Mouse (Mus musculus) retina, adult 2 months (tissue): ENCODE results near the gene Hmgcs1.
"Not testable (repeated sequence)": the region's sequence is repeated elsewhere in the genome, so short reads cannot be mapped to it uniquely, and the experiment has no call there.

Source experiments
- DNase-seq: peaks from one replicate; pipeline ENCODE4 v3.0.0-alpha.2; 2012; ENCODE audit warnings: low read depth, low spot score

Hmgcs1 gene

GRCm38 (mm10) chr13:119690039-119690728 is at the start of gene Hmgcs1:
Gene Hmgcs1, plus strand, starts transcription at chr13:119690379.
- peak; percentile 98 for DNase-seq

- peak; percentile 47 for DNase-seq
These were observed 49.7 kb upstream of the Hmgcs1 start for GRCm38 (mm10) chr13:119640504-119640903.

GRCm38 (mm10) chr13:119641145-119641544 is 49.0 kb upstream of the Hmgcs1 start:
- no peak for DNase-seq

GRCm38 (mm10) chr13:119644769-119645168 is 45.4 kb upstream of the Hmgcs1 start:
- DNase-seq: no peak

- no peak for DNase-seq
These were observed 43.7 kb upstream of the Hmgcs1 start for GRCm38 (mm10) chr13:119646511-119646910.

- no peak for DNase-seq
These were observed 41.1 kb upstream of the Hmgcs1 start for GRCm38 (mm10) chr13:119648891-119649698.

- DNase-seq: no peak
These were observed 40.5 kb upstream of the Hmgcs1 start for GRCm38 (mm10) chr13:119649699-119650046.

GRCm38 (mm10) chr13:119654734-119655133 is 35.4 kb upstream of the Hmgcs1 start:
- DNase-seq: no peak

GRCm38 (mm10) chr13:119656246-119656645 is 33.9 kb upstream of the Hmgcs1 start:
- no peak for DNase-seq

- no peak for DNase-seq
These were observed 33.2 kb upstream of the Hmgcs1 start for GRCm38 (mm10) chr13:119656846-119657416.

GRCm38 (mm10) chr13:119661420-119661819 is 28.8 kb upstream of the Hmgcs1 start:
- not testable (repeated sequence) for DNase-seq

GRCm38 (mm10) chr13:119678794-119679193 is 11.4 kb upstream of the Hmgcs1 start:
- no peak for DNase-seq

- DNase-seq: no peak
These were observed 10.5 kb upstream of the Hmgcs1 start for GRCm38 (mm10) chr13:119679721-119680120.

- no peak for DNase-seq
These were observed 9.0 kb upstream of the Hmgcs1 start for GRCm38 (mm10) chr13:119681161-119681560.

- DNase-seq: no peak
These were observed 5.6 kb upstream of the Hmgcs1 start for GRCm38 (mm10) chr13:119684416-119685177.

- DNase-seq: no peak
These were observed 505 bp upstream of the Hmgcs1 start for GRCm38 (mm10) chr13:119689709-119690038.

GRCm38 (mm10) chr13:119690876-119691620 is 869 bp downstream of the Hmgcs1 start:
- no peak for DNase-seq

- DNase-seq: not testable (repeated sequence)
These were observed 1.8 kb downstream of the Hmgcs1 start for GRCm38 (mm10) chr13:119691958-119692357.

GRCm38 (mm10) chr13:119695676-119696075 is 5.5 kb downstream of the Hmgcs1 start:
- no peak for DNase-seq

- DNase-seq: no peak
These were observed 6.3 kb downstream of the Hmgcs1 start for GRCm38 (mm10) chr13:119696496-119696895.

- DNase-seq: no peak
These were observed 8.3 kb downstream of the Hmgcs1 start for GRCm38 (mm10) chr13:119698436-119698835.
